Mouse (Mus musculus) bone marrow, adult 2 months (tissue): Measurements from ENCODE around the gene Trim28. TPM values are rescaled to one million over a fixed set of nuclear protein-coding genes. Genes with fewer than 3 reads are reported as not detected.

ENCODE experiments used
- H3K27ac ChIP-seq: fragments of 200-500 bp; 2 replicates; pipeline ENCODE4 v1.5.1; 2012; ENCODE audit warnings: low read depth, mild to moderate bottlenecking, control low read depth, inconsistent platforms, low read length; ENCODE audit not compliant: control insufficient read depth, poor library complexity, insufficient read depth
- H3K4me1 ChIP-seq: fragments of 200-500 bp; 2 replicates; pipeline ENCODE4 v1.6.1; 2011; ENCODE audit warnings: low read length; ENCODE audit not compliant: control insufficient read depth, insufficient read depth
- H3K4me3 ChIP-seq: fragments of 200-500 bp; replicated peaks from 2 replicates; pipeline ENCODE3; 2011; ENCODE audit warnings: mild to moderate bottlenecking, low read depth, low read length, control low read depth; ENCODE audit not compliant: control insufficient read depth
- CTCF ChIP-seq: fragments of 200-500 bp; IDR thresholded peaks from 2 replicates; pipeline ENCODE4 v1.5.1; 2011; ENCODE audit warnings: low read length, control low read depth; ENCODE audit not compliant: control insufficient read depth, insufficient read depth
- POLR2A ChIP-seq: fragments of 200-500 bp; IDR thresholded peaks from 2 replicates; pipeline ENCODE4 v1.6.1; 2011; ENCODE audit warnings: low read depth, mild to moderate bottlenecking, control low read depth, low read length, borderline replicate concordance; ENCODE audit not compliant: control insufficient read depth
- WGBS: fragments of 180-500 bp; shearing (Covaris S2); methylation state at CpG from one replicate; pipeline ENCODE4 v1.1.7; 2018; 5-methylcytosine and 5-hydroxymethylcytosine counted together
- polyA plus RNA-seq: library from polyadenylated mRNA; stranded (reverse); fragments of >200 nt; gene quantifications from 2 replicates; pipeline ENCODE4 v1.2.4, GENCODE M21; 2011; ENCODE audit warnings: low replicate concordance; ENCODE audit not compliant: missing spikeins, insufficient read depth, insufficient read length

The Trim28 gene
- polyA plus RNA-seq, 1 experiment: 286 TPM

DNA sequence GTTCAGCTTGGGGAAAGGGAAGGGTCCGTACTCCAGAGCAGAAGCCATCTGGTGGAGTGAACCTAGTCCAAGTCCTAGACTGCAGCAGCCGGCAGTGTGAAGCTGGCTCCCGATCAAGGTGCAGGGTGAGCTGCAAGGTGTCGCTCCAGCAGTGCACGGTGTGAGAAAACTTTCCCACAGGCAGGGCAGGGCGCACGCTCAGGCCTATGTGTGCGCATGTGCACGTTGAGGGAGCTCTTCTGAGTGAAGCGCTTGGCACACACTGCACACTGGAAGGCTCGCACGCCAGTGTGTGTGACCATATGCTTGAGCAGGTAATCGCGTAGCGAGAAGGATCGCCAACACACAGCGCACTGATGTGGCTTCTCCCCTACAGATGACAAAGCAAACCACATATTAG is 7.1 kb downstream of the Trim28 start:
- no peak for TF ChIP-seq POLR2A
- no peak for TF ChIP-seq CTCF
- no peak overlapping the region; the same call in 1 of the 2 replicates for H3K27ac ChIP-seq
- no peak overlapping the region for H3K4me3 ChIP-seq
- 91% methylated on average over 17 of the region's 17 CpGs for WGBS
- H3K4me1 ChIP-seq: no peaks in the 10 kb centered on the region; the same call in 1 of the 2 replicates

DNA sequence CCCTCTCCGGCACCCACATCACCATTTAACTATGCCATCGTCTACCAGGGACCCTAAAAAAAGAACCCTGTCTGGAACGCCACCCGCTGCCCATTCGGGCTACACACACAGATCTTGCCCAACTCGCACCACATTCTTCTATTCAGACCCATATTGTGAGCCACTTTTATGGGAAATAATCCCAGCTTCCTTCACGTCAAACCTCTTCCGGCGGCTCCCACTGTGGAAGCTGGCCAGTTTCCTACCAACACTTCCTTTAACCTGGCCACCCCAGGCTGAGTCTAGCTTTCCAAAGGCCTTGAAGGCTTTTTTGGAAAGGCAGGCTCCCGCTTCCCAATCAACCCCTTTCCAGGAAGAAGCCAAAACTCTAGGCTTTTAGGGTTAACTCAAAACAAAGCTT is 7.6 kb downstream of the Trim28 start:
- H3K4me3 ChIP-seq: no peak overlapping the region
- TF ChIP-seq CTCF (no peak), POLR2A (no peak)
- no peak overlapping the region for H3K27ac ChIP-seq
- WGBS: 88% methylated on average over 10 of the region's 10 CpGs
- H3K4me1 ChIP-seq: no peaks in the 10 kb centered on the region; the same call in 1 of the 2 replicates

DNA sequence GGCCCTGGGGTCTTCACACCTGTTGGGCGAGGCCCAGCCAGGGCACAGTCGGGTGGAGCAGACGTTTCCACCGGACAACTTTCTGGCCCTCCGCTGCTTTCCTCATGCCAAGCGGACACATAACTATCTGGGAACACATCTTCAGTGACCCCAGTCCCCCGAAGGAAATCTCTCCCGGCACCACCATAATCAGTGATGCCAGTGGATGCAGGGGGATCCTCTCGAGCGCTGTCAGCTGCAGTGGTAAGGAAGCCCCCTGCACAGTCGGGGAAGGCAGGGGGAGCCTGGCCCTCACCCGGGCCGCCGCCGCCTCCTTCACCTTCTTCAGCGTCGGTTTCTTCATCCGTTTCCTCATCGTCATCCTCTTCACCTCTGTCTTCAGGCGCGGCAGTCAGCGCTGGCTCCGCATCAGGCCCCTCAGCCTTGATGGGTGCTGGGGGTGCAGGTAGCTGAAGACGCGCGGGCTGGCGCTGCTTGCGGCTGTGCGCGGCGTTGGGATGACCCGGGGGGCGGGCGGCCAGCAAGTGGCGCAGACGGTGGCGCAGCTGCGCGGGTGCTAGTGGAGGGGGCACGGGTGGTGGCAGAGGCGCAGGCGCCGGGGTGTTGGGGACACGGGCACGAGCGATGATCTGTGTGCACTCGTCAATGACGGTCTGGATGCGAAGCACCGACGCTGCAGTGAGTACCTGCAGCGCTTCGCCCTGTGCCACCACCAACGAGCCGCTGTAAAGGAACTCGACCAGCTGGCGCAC is 8.6 kb downstream of the Trim28 start:
- no peak overlapping the region for H3K27ac ChIP-seq
- no peak for TF ChIP-seq POLR2A
- no peak for TF ChIP-seq CTCF
- H3K4me3 ChIP-seq: no peak overlapping the region
- 94% methylated on average over 57 of the region's 57 CpGs for WGBS
- H3K4me1 ChIP-seq: no peaks in the 10 kb centered on the region; the same call in 1 of the 2 replicates

GRCm38 (mm10) chr7:13009143-13010004 is 10.5 kb downstream of the Trim28 start:
- H3K4me1 ChIP-seq: no peaks in the 10 kb centered on the region; the same call in 1 of the 2 replicates
- peak overlapping the region; percentile 86 for H3K4me3 ChIP-seq
- peak overlapping the region; percentile 82 for H3K27ac ChIP-seq
- TF ChIP-seq CTCF: peak; percentile 90
- TF ChIP-seq POLR2A: no peak; the same call in 1 of the 2 replicates
- under 1% methylated on average over 42 of the region's 42 CpGs for WGBS

- Histone ChIP-seq H3K4me1 (no peaks in the 10 kb centered on the region; the same call in 1 of the 2 replicates), H3K4me3 (peak within 1 kb of the TSS; percentile 86), H3K27ac (peak within 1 kb of the TSS; percentile 82)
- TF ChIP-seq CTCF (no peak), POLR2A (0 out of 2 replicates have a peak, but pooled peaks have one; percentile 46)
- 16% methylated on average over 26 of the region's 26 CpGs for WGBS
These were observed 11.3 kb downstream of the Trim28 start, which contains the start of gene Zbtb45 for GRCm38 (mm10) chr7:13010005-13010908. Zbtb45 (minus strand) TSS chr7:13010034.

DNA sequence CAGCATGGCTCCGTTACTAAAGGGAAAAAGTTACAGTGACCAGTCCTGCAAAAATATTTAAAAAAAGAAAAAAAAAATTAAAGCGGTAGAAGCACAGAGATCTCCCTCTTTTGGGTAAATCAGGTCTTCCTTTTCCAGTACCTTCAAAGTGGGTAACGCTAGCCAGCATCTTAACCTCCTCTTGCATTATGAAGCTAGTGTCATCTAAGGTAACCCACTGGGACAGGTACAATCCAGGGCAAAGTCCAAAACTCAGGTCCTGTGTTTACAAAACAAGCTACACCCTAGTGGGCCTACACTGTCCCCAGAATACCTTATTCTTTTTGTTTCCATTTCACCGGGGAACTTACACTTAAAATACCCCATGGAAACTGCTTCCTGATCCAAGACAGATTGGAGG is 14.8 kb downstream of the Trim28 start:
- H3K27ac ChIP-seq: no peak overlapping the region
- TF ChIP-seq CTCF: no peak
- no peak for TF ChIP-seq POLR2A
- no peak overlapping the region for H3K4me3 ChIP-seq
- 85% methylated on average over 4 of the region's 4 CpGs for WGBS
- H3K4me1 ChIP-seq: no peaks in the 10 kb centered on the region; the same call in 1 of the 2 replicates

DNA sequence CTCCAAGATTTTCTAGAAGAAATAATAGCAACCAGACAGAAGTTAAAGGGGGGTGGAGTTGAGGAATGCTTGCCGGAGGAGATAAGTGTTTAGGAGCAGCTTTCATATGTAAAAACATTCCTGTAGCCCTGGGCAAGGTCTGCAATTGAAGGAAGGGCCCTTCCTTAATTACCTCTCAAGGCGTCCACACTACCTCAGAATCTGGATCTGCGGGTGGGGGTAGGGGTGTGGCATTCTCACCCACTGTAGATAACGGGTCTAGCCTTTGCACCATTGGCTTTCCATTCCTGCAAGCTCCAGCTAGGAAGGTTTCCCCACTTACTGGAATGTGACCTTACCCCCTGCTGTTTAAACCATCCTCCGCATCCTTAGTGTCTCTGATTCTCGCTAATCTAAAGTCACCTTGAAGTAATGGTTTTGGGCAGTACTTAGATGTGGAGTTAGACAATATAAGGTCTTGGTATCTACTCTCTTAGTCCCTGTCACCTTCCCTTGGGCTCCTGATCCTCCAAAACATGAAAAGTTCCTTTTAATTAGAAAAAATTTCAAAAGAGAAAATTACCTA is 15.4 kb downstream of the Trim28 start:
- Histone ChIP-seq H3K27ac (no peak overlapping the region), H3K4me1 (no peaks in the 10 kb centered on the region; the same call in 1 of the 2 replicates), H3K4me3 (no peak overlapping the region)
- TF ChIP-seq CTCF (no peak), POLR2A (no peak)
- 82% methylated on average over 6 of the region's 6 CpGs for WGBS
